ENCODE assay signal across 9 mouse cellular contexts in genomic region chrX:11935337-11935736, GRCm38 (mm10).
DNase-seq lines count a peak whose midpoint lies in the region; ATAC-seq and TF ChIP-seq lines count a peak whose summit lies in the region.
"Had no signal": no experiment of that assay in that cellular context is flagged by ENCODE, and none has a peak within 500 bp of the region (broad histone marks: within the 10 kb centered on the region; RNA-seq: fewer than 3 reads in every experiment).

No protein-coding gene starts in this region.

- H3K27me3 ChIP-seq in hindbrain, postnatal 0 days (ENCODE audit: insufficient read depth, low read length), result no peaks in the 10 kb centered on the region
- H3K27me3 ChIP-seq in hindbrain, embryonic 11.5 days (ENCODE audit: control insufficient read depth, insufficient read depth, low read length), result no peaks in the 10 kb centered on the region
- no peaks in the 10 kb centered on the region for H3K27me3 ChIP-seq in thymus, adult 2 months (ENCODE audit: control insufficient read depth, insufficient read depth, low read length)
- H3K27me3 ChIP-seq in forebrain, embryonic 10.5 days (ENCODE audit: poor library complexity, severe bottlenecking), result peaks cover 72% of the 10 kb centered on the region
- H3K27me3 ChIP-seq in forebrain, embryonic 16.5 days (replicated peaks; ENCODE audit: control insufficient read depth, insufficient read depth, low read length), result no peaks in the 10 kb centered on the region

- DNase-seq in hindbrain, postnatal 0 days (ENCODE audit: low spot score), result peak; percentile 66
- DNase-seq in hindbrain, embryonic 11.5 days (ENCODE audit: low spot score), result no peak
- peak; percentile 58 for DNase-seq in adrenal gland, postnatal 14 days
- peak; percentile 50 for DNase-seq in gastrocnemius, adult 18-20 months (ENCODE audit: low spot score)
- peak; percentile 73 to 83 for DNase-seq in kidney, postnatal 4 days
- DNase-seq in thymus, adult 2 months, result no peak
- DNase-seq in forebrain, embryonic 10.5 days (ENCODE audit: extremely low spot score, low spot score), result no peak

- H3K4me3 ChIP-seq in hindbrain, postnatal 0 days (ENCODE audit: low read length), result no peak overlapping the region
- no peak overlapping the region for H3K4me3 ChIP-seq in hindbrain, embryonic 11.5 days (ENCODE audit: low read depth, low read length)
- H3K4me3 ChIP-seq in thymus, adult 2 months (ENCODE audit: control insufficient read depth, insufficient read depth, low read length), result no peak overlapping the region
- H3K4me3 ChIP-seq in forebrain, embryonic 10.5 days, result no peak overlapping the region
- no peak overlapping the region for H3K4me3 ChIP-seq in forebrain, embryonic 16.5 days (replicated peaks; ENCODE audit: low read length)
- H3K4me3 ChIP-seq: embryonic facial prominence, embryonic 15.5 days had no signal

- no peak overlapping the region for H3K4me2 ChIP-seq in hindbrain, postnatal 0 days (ENCODE audit: low read depth, low read length)
- H3K4me2 ChIP-seq in hindbrain, embryonic 11.5 days (replicated peaks; ENCODE audit: low read depth, low read length), result no peak overlapping the region
- no peak overlapping the region for H3K4me2 ChIP-seq in forebrain, embryonic 16.5 days (ENCODE audit: low read length)
- H3K4me2 ChIP-seq: embryonic facial prominence, embryonic 15.5 days had no signal

- no peak overlapping the region for H3K27ac ChIP-seq in hindbrain, postnatal 0 days
- no peak overlapping the region for H3K27ac ChIP-seq in hindbrain, embryonic 11.5 days (ENCODE audit: low read depth, low read length)
- no peak overlapping the region for H3K27ac ChIP-seq in thymus, adult 2 months (ENCODE audit: control insufficient read depth, insufficient read depth, low read length)
- no peak overlapping the region for H3K27ac ChIP-seq in forebrain, embryonic 10.5 days
- no peak overlapping the region for H3K27ac ChIP-seq in forebrain, embryonic 16.5 days (ENCODE audit: low read length)
- H3K27ac ChIP-seq: embryonic facial prominence, embryonic 15.5 days had no signal

- ATAC-seq in hindbrain, postnatal 0 days, result no peak
- no peak for ATAC-seq in hindbrain, embryonic 11.5 days (ENCODE audit: low FRiP score)
- no peak; the same call in 1 of the 2 replicates for ATAC-seq in forebrain, embryonic 16.5 days

- H3K9ac ChIP-seq in hindbrain, postnatal 0 days (replicated peaks; ENCODE audit: low read length), result no peak overlapping the region
- no peak overlapping the region for H3K9ac ChIP-seq in hindbrain, embryonic 11.5 days (ENCODE audit: low read depth, low read length)
- H3K9ac ChIP-seq in forebrain, embryonic 16.5 days (replicated peaks; ENCODE audit: low read depth, low read length), result no peak overlapping the region
- H3K9ac ChIP-seq: embryonic facial prominence, embryonic 15.5 days had no signal

- no peak for TF ChIP-seq POLR2A in thymus, adult 2 months (IDR thresholded peaks at IDR 0.05; ENCODE audit: control insufficient read depth, extremely low read depth, insufficient read depth, low read length, poor library complexity)

- no peaks in the 10 kb centered on the region for H3K36me3 ChIP-seq in hindbrain, postnatal 0 days (ENCODE audit: insufficient read depth, low read length)
- no peaks in the 10 kb centered on the region for H3K36me3 ChIP-seq in hindbrain, embryonic 11.5 days (ENCODE audit: control insufficient read depth, insufficient read depth, low read length)
- no peaks in the 10 kb centered on the region for H3K36me3 ChIP-seq in thymus, adult 2 months (ENCODE audit: control insufficient read depth, insufficient read depth, low read length)
- no peaks in the 10 kb centered on the region for H3K36me3 ChIP-seq in forebrain, embryonic 10.5 days (replicated peaks)
- no peaks in the 10 kb centered on the region for H3K36me3 ChIP-seq in forebrain, embryonic 16.5 days (ENCODE audit: control insufficient read depth, insufficient read depth)
- H3K36me3 ChIP-seq: embryonic facial prominence, embryonic 15.5 days had no signal

- TF ChIP-seq CTCF in hindbrain, postnatal 0 days (IDR thresholded peaks at IDR 0.05; ENCODE audit: low read depth), result no peak
- no peak for TF ChIP-seq CTCF in thymus, adult 2 months (IDR thresholded peaks at IDR 0.05; ENCODE audit: borderline replicate concordance, control insufficient read depth, extremely low read depth, insufficient read depth, low read length, poor library complexity)

- H3K9me3 ChIP-seq in hindbrain, postnatal 0 days (ENCODE audit: low read length), result no peaks in the 10 kb centered on the region
- no peaks in the 10 kb centered on the region for H3K9me3 ChIP-seq in hindbrain, embryonic 11.5 days (ENCODE audit: control insufficient read depth, low read length)
- no peaks in the 10 kb centered on the region for H3K9me3 ChIP-seq in forebrain, embryonic 10.5 days
- H3K9me3 ChIP-seq in forebrain, embryonic 16.5 days (ENCODE audit: control insufficient read depth, low read length), result no peaks in the 10 kb centered on the region
- H3K9me3 ChIP-seq: embryonic facial prominence, embryonic 15.5 days had no signal

- H3K4me1 ChIP-seq in hindbrain, postnatal 0 days (ENCODE audit: insufficient read depth, low read length), result no peaks in the 10 kb centered on the region
- no peaks in the 10 kb centered on the region for H3K4me1 ChIP-seq in hindbrain, embryonic 11.5 days (replicated peaks; ENCODE audit: control insufficient read depth, insufficient read depth, low read length)
- no peaks in the 10 kb centered on the region for H3K4me1 ChIP-seq in thymus, adult 2 months (replicated peaks; ENCODE audit: control insufficient read depth, insufficient read depth, low read length)
- H3K4me1 ChIP-seq in forebrain, embryonic 10.5 days, result 0 out of 2 replicates have a peak, but pooled peaks cover 2% of the 10 kb centered on the region
- H3K4me1 ChIP-seq in forebrain, embryonic 16.5 days (replicated peaks; ENCODE audit: control insufficient read depth, insufficient read depth, low read length), result no peaks in the 10 kb centered on the region

- 47% methylated on average over 5 of the region's 5 CpGs for WGBS in hindbrain, postnatal 0 days
- WGBS in hindbrain, embryonic 11.5 days, result 72% methylated on average over 5 of the region's 5 CpGs
- WGBS in thymus, adult 2 months, result 85% methylated on average over 5 of the region's 5 CpGs
- WGBS in forebrain, embryonic 10.5 days, result 73% methylated on average over 5 of the region's 5 CpGs
- WGBS in forebrain, embryonic 16.5 days, result 36% methylated on average over 5 of the region's 5 CpGs

Comparison
In these comparisons a context has a peak if more than half of its experiments do, and no peak if none do; other contexts are left out.
1. DNase-seq: peak in hindbrain, postnatal 0 days (single experiment), adrenal gland, postnatal 14 days (single experiment), gastrocnemius, adult 18-20 months (single experiment) and kidney, postnatal 4 days (2 of 2); none in hindbrain, embryonic 11.5 days (single experiment), thymus, adult 2 months (single experiment) and forebrain, embryonic 10.5 days (single experiment).